Mouse (Mus musculus) B cell, adult 2 months (primary cell): ENCODE measurements at regions not wholly inside any gene's neighbourhood (a gene's known extent, or its start where the extent isn't known, plus 50 kb on each side); places are given as distances from the start of the nearest gene placed in this dataset.

ENCODE experiments used
- DNase-seq, 2 experiments: peaks; one replicate each; pipeline ENCODE4 v3.0.0; 2022

- DNase-seq = no peak
These were observed 456.2 kb upstream of the Slc30a5 start for GRCm38 (mm10) chr13:101289407-101289806.

- DNase-seq = no peak
These were observed 453.9 kb upstream of the Slc30a5 start for GRCm38 (mm10) chr13:101287131-101287530.

DNA sequence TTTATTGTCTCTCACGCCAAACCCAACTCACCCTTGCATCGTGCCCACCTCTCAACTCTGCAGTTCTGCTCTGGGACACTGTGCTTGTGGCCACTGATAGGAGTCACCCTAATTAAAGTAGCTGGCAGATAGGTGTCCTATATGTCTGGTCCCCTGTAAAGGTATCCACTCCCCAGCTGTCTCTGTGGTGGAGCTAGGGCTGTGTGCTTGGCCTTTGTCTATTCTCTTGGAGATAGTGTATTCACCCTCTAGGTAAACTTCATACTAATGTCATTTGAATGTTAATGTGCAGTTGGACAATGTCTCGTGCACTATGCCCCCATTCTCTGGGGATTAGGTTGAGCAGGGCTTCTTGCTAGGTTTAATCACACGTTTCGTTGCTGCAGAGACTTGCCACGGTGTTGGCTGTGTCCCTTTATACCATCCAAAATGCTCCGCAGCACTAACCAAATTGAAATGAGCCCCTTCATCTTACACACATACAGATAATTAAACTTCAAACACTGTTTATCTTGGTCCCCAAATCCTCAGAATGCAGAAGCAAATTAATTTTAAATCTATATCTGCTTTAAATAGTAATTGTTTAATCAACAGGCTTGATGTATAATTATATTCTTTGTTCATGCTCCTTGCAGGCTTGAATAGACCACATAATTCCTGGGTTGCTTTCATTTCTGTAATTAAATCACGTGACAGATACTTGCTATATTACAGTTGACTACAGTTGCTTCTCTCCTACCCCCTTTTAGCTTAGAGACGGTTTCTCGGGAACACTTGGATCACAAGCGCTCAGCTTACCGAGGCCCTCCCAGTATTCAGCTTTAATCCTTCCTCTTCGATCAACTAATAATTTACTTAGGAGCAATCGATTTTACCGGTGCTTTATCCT, 453.0 kb upstream of the Slc30a5 start:
- DNase-seq = no peak

DNA sequence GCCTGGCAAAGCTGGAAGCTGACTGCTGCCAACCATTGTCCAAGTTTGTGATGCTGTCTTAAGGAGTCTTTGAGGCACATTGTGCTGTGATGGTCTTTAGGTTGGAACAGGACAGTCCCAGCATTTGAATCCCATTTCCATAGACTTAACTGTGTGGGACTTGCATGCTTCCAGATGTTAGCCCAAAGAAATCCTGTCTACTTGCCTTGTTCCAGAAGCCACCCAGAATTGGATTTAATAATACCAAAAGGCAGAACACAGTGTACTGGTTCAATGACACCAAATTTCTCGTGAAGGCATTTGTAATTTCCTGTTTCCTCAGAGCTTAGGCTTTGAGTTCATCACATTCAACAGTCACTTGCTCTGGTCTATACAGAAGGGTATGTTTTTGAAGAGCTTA, 444.9 kb upstream of the Slc30a5 start:
- DNase-seq = no peak

- DNase-seq = no peak
These were observed 443.5 kb upstream of the Slc30a5 start for GRCm38 (mm10) chr13:101276766-101277165.

DNA sequence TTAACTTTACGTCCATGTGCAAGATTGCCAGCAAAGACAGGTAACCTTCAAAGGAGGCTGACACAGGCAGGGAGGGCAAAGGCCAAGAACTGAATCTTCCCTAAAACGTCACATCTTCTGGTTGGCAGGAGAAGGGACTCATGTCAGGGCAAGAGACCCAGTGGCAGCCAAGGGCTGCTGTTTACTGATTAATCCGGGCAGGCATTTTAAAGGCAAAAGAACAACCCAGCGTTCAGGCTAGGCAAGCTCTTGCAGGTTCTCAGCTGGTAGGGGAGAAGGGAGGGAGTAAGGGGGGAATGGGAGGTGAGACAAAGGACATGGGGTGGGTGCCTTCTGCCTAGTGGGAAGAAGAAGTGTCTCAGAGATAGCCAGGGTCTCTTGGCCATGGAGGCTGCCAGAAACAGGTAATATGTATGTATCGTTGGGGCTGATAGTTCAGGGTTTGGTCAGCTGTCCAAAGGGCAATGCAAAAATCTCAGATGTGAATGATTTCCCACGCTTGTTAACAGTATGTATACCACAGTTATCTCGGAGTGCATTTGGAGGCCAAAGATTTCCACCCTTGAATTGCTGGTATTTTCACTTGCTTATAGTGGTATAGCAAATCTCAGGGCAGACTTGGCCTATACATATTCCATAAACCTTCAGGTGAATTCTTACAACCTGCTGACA, 441.4 kb upstream of the Slc30a5 start:
- DNase-seq = no peak

DNA sequence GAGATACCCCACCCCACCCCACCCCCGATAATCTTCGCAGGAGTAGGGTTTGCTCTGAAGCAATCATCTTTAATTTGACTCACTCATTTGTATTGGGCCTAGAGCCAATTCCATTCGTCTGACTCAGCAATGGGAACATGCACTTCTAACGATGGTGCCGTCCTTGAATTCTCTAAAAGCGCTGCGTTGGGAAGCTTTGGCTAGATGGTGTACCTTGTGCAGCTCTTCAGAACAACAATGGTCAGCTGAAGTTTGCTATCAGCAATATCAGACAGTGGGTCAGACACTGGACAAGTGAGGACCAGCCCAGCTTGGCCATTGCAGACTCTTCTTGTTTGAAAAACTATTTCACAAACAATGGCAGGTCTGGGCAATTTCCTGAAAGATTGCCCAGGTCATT, 440.1 kb upstream of the Slc30a5 start:
- DNase-seq = no peak

GRCm38 (mm10) chr13:101253698-101254468, 420.7 kb upstream of the Slc30a5 start:
- DNase-seq = no peak

DNA sequence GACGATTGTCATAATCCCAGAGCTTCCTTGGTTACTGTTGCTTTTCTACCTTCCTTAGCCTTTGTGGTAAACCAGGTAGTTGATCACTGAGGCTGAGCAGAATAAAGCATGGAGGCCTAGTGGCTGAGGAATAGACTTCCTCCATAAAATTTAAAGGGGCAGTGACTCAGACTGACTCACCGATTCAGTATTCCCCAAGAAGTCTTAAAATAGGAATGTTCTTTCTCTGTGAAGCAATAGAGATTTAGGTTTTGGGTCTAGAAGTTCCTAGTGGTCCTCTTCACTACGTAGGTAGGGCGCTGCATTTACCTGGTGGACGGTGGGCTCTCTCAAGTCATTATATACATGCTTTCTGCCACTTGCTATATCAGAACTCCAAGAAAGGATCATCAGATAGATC, 416.1 kb upstream of the Slc30a5 start:
- DNase-seq = no peak

DNA sequence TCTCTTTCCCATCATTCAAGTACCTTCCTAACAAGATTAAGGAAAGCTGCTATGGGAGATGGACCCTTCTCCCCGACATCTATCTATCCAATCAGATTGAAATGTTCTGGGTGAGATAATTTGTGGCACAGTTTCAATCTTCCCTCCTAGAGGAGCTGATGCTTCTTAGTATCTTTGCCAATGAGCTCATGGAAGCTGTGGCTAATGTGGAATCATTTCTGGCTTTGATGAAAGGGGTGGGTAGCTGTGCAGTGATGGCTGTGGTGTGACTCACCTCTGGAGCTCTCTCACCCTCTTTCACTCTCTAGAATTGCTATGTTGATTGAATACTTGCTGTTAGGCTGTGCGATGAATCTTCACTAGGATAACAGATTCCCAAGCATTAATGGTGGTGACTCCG, 411.1 kb upstream of the Slc30a5 start:
- DNase-seq = no peak

- DNase-seq = no peak
These were observed 405.6 kb upstream of the Slc30a5 start for GRCm38 (mm10) chr13:101238860-101239259.

- DNase-seq = no peak
These were observed 403.8 kb upstream of the Slc30a5 start for GRCm38 (mm10) chr13:101237035-101237434.

GRCm38 (mm10) chr13:101235846-101236245, 402.6 kb upstream of the Slc30a5 start:
- no peak for DNase-seq

DNA sequence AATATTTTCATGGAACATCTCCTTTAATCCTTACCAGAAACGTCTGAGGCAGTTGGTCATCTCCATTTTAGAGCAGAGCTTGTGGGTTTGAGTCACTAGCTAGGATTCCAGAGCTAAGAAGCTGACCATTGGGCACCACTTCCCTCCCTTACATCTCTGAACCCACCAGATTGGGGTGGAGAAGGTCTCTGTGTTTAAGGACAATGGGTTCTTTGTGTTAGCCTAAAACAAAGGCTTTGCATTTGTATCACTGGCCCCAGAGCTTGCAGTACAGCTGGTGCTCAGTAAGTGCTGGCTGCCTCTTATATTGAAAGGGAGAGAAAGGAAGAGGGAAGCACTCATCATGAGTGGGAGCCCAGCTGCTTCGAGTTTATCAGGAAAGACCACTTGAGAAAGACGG, 401.9 kb upstream of the Slc30a5 start:
- no peak for DNase-seq

DNA sequence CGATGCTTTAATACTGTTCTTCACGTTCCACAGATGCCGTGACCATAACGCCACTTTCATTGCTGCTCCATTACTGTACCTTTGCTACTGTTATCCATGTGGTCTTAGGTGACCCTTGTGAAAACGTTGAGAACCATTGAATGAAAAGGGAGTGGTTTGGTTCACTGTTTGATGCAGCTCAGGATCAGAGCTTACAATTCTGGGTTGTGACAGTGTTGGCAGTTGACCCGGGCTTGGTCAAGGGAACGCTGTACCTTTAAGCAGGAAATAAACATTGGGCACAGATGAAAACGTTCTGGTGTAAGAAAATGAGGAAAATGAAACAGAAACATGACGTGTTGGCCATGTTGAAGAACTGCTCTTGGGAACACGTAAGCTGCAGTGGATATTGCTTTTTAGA, 401.3 kb upstream of the Slc30a5 start:
- no peak for DNase-seq

DNA sequence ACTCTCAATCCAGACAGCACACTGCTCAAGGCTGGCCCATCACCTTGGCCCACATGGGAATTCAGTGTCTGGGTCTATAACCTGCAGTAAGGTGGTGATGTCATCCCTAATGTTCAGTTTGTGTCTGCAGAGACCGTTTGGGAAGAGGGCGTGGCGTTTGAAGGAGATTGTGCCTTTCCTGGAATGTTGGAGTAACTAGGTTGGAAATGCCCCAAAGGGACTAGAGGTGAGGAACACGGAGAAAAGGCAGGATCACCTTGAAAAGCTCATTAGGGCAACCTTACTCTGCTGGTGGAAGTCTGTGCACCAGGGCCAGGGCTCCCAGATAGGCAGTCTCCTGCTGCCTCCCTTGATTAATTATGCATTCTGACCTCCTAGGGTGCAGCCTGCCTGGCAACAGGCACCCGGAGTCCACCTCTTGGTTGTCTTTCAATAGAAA, 400.6 kb upstream of the Slc30a5 start:
- no peak for DNase-seq

GRCm38 (mm10) chr13:101233181-101233842, 400.1 kb upstream of the Slc30a5 start:
- DNase-seq = no peak

DNA sequence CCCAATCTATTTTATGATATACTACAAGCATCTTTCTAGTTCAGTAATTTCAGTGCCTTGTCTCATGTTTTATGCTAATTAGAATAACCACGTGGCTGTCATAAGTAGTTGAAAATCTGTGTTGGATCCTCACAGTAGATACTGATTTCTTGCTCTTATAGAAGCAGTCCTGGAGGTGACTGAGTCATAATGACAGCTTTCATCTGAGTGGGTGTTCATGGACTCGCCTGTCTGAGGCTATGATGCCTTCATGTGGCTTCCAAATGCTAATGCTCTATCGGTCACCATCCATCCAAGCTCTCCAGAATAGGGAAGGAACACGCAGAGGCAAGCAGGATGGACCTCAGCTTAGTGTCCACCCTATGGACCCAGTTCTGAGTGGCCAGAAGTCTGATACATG, 396.6 kb upstream of the Slc30a5 start:
- DNase-seq = no peak

DNA sequence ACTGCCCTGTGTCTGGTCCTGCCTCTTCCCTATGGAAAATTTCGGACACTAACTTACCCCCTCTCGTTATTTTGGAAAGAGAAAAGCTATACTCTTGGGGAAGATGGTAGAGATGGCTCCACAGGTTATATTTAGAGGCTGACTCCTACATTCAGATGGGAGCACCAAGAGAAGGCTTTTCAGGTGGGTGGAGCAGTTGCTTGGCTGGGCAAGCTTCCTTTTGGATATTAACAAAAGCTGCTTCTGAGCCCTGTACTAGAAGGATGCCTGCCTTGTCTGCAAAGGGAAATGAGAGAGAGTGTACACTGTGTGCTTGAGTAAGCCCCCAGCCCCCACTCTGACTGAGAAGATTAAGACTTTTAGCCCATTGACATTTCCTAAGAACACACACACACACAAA, 392.1 kb upstream of the Slc30a5 start:
- DNase-seq = no peak

- no peak for DNase-seq
These were observed 388.3 kb upstream of the Slc30a5 start for GRCm38 (mm10) chr13:101221331-101222043.

- DNase-seq = no peak
These were observed 386.3 kb upstream of the Slc30a5 start for GRCm38 (mm10) chr13:101219568-101219967.

DNA sequence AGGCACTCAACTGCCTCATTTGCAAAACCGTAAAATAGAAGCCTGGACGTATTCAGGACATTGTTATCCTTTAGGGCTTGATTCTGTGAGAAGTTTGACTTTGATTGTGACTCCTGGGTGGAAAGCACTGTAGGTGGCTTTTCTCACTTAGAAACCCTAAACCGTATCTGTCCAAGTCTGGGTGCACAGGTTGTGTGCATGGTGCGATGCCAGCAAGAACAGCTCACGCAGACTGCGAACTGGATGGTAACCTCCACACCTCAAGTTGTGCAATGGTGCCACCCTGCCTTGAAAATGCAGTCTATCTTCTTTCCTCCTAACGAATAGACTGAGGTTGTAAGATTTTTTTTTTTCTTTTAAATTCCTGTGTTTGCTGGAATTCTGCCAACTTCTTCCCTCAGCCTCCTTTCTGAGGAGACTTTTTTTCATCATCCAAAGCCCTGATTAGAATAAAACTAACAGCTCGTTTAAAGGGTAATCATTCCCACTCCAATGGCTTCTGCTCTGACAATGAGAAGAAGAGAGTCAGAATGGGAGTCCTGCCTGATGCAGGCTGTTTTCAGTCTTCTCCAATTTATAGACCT, 383.8 kb upstream of the Slc30a5 start:
- no peak for DNase-seq
